Mouse (Mus musculus) hindbrain, embryonic 13.5 days (tissue): ENCODE data around the gene Lpcat2. TPM values are rescaled to one million over a fixed set of nuclear protein-coding genes. Genes with fewer than 3 reads are reported as not detected.

Experiments
- ATAC-seq: fragments of 200-750 bp; cut with Nextera tagmentation; 2 replicates; pipeline ENCODE4 v1.8.0; 2017; ENCODE audit warnings: moderate TSS enrichment; ENCODE audit not compliant: low FRiP score
- H3K27ac ChIP-seq: fragments of 300-500 bp; sonication (generic); 2 replicates; pipeline ENCODE4 v1.5.1; 2015; ENCODE audit warnings: inconsistent platforms, mild to moderate bottlenecking, moderate library complexity
- H3K27me3 ChIP-seq: fragments of 300-500 bp; sonication (generic); 2 replicates; pipeline ENCODE4 v1.6.1; 2015; ENCODE audit warnings: mild to moderate bottlenecking, inconsistent platforms
- H3K36me3 ChIP-seq: fragments of 300-500 bp; sonication (generic); 2 replicates; pipeline ENCODE4 v1.6.1; 2015; ENCODE audit warnings: mild to moderate bottlenecking, inconsistent platforms
- H3K4me1 ChIP-seq: fragments of 300-500 bp; sonication (generic); replicated peaks from 2 replicates; pipeline ENCODE4 v1.6.1; 2015; ENCODE audit warnings: inconsistent platforms
- H3K4me2 ChIP-seq: fragments of 300-500 bp; sonication (generic); 2 replicates; pipeline ENCODE4 v1.6.1; 2015; ENCODE audit warnings: inconsistent platforms, mild to moderate bottlenecking, moderate library complexity
- H3K4me3 ChIP-seq: fragments of 300-500 bp; sonication (generic); 2 replicates; pipeline ENCODE4 v1.5.1; 2015; ENCODE audit warnings: mild to moderate bottlenecking, inconsistent platforms
- H3K9ac ChIP-seq: fragments of 300-500 bp; sonication (generic); 2 replicates; pipeline ENCODE4 v1.6.1; 2015; ENCODE audit warnings: mild to moderate bottlenecking, inconsistent platforms
- H3K9me3 ChIP-seq: fragments of 300-500 bp; sonication (generic); 2 replicates; pipeline ENCODE4 v1.6.1; 2016; ENCODE audit warnings: inconsistent platforms
- WGBS: fragments of 180-500 bp; shearing (Covaris S2); methylation state at CpG from one replicate; pipeline ENCODE4 v1.1.7; 2015; 5-methylcytosine and 5-hydroxymethylcytosine counted together
- polyA plus RNA-seq: library from polyadenylated mRNA; unstranded; fragments of >200 nt; fragmentation: Nextera tagmentation; extraction: Ambion mirVana; gene quantifications from 2 replicates; pipeline ENCODE4 v1.2.1, GENCODE M21; 2015

Lpcat2 gene
- polyA plus RNA-seq, 1 experiment from 2014 or later: 11.3 TPM

DNA sequence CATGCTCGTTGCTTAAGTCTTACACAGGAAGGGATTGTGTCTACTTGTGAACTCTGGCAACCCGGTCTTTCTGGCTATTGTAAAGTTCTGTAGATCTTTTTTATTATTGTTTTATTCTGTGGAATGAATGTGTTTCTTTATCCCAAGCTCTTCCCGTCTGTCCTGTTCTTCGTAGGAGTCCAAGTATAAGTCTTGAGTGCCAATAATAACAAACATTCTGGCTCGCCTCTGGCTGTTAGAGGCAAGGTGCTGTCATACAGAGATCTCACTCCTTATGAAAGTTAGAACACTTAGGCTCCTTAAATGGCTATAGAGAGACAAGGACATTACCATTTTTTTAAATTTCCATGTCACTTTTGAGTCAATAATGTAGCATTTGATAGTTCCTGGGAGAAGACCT lies 41.5 kb downstream of the Lpcat2 start:
- peaks cover 3% of the 10 kb centered on the region; the same call in 1 of the 2 replicates for H3K4me1 ChIP-seq
- H3K9ac ChIP-seq: no peak overlapping the region
- no peaks in the 10 kb centered on the region for H3K9me3 ChIP-seq
- H3K27me3 ChIP-seq: no peaks in the 10 kb centered on the region
- H3K27ac ChIP-seq: no peak overlapping the region
- H3K4me3 ChIP-seq: no peak overlapping the region
- no peak overlapping the region for H3K4me2 ChIP-seq
- H3K36me3 ChIP-seq: 0 out of 2 replicates have a peak, but pooled peaks cover 2% of the 10 kb centered on the region
- no peak for ATAC-seq
- 80% methylated on average over 5 of the region's 5 CpGs for WGBS

- H3K27ac ChIP-seq: no peak overlapping the region
- H3K27me3 ChIP-seq: no peaks in the 10 kb centered on the region
- 0 out of 2 replicates have a peak, but pooled peaks cover 4% of the 10 kb centered on the region for H3K36me3 ChIP-seq
- no peak for ATAC-seq
- 76% methylated on average over 4 of the region's 4 CpGs for whole genome bisulfite sequencing
- H3K4me3 ChIP-seq: no peak overlapping the region
- H3K9ac ChIP-seq: no peak overlapping the region
- H3K4me2 ChIP-seq: no peak overlapping the region
- H3K9me3 ChIP-seq: no peaks in the 10 kb centered on the region
- H3K4me1 ChIP-seq: peaks cover 3% of the 10 kb centered on the region; the same call in 1 of the 2 replicates
Measured at GRCm38 (mm10) chr8:92897794-92898193, 42.7 kb downstream of the Lpcat2 start.

GRCm38 (mm10) chr8:92899590-92899989 lies 44.5 kb downstream of the Lpcat2 start:
- ATAC-seq: no peak
- Histone ChIP-seq H3K36me3 (0 out of 2 replicates have a peak, but pooled peaks cover 4% of the 10 kb centered on the region), H3K27ac (no peak overlapping the region), H3K4me2 (no peak overlapping the region), H3K27me3 (no peaks in the 10 kb centered on the region), H3K4me1 (peaks cover 7% of the 10 kb centered on the region; the same call in 1 of the 2 replicates), H3K9me3 (no peaks in the 10 kb centered on the region), H3K4me3 (no peak overlapping the region), H3K9ac (no peak overlapping the region)
- 72% methylated on average over 9 of the region's 9 CpGs for WGBS

- H3K36me3 ChIP-seq: 0 out of 2 replicates have a peak, but pooled peaks cover 4% of the 10 kb centered on the region
- H3K9me3 ChIP-seq: no peaks in the 10 kb centered on the region
- 95% methylated on average over 5 of the region's 5 CpGs for WGBS
- no peak within 1 kb of the TSS for H3K27ac ChIP-seq
- no peak within 1 kb of the TSS for H3K9ac ChIP-seq
- ATAC-seq: no peak
- H3K4me3 ChIP-seq: no peak within 1 kb of the TSS
- 0 out of 2 replicates have a peak, but pooled peaks cover 4% of the 10 kb centered on the region for H3K4me1 ChIP-seq
- no peaks in the 10 kb centered on the region for H3K27me3 ChIP-seq
- no peak within 1 kb of the TSS for H3K4me2 ChIP-seq
Measured at GRCm38 (mm10) chr8:92901107-92901506, 46.0 kb downstream of the Lpcat2 start, which contains the start of gene Capns2. TSS of gene Capns2 (plus strand) at chr8:92901407.

DNA sequence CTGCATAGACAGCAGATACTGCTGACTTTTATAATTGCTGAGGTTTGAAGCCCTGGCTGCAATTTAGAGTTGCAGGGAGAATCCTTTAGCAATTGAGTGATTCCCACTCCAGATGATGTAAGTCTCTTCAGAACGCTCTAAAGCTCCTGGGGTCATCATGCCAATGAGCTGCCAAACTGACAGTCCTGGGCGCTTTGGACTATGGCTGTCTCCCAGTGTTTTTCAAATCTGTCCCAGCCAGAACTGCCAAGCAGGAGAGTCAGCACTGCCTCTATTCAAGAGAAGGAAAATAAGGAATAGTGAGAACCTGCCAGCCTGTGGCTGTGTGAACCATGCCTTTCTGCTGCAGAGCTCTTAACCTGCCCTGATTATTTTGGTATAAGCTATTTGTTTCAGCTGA lies 47.8 kb downstream of the Lpcat2 start:
- WGBS: 79% methylated on average over 2 of the region's 2 CpGs
- 0 out of 2 replicates have a peak, but pooled peaks cover 4% of the 10 kb centered on the region for H3K36me3 ChIP-seq
- no peak overlapping the region for H3K4me3 ChIP-seq
- H3K27ac ChIP-seq: no peak overlapping the region
- no peaks in the 10 kb centered on the region for H3K27me3 ChIP-seq
- no peak overlapping the region for H3K4me2 ChIP-seq
- 0 out of 2 replicates have a peak, but pooled peaks cover 4% of the 10 kb centered on the region for H3K4me1 ChIP-seq
- ATAC-seq: no peak
- H3K9ac ChIP-seq: no peak overlapping the region
- no peaks in the 10 kb centered on the region for H3K9me3 ChIP-seq

DNA sequence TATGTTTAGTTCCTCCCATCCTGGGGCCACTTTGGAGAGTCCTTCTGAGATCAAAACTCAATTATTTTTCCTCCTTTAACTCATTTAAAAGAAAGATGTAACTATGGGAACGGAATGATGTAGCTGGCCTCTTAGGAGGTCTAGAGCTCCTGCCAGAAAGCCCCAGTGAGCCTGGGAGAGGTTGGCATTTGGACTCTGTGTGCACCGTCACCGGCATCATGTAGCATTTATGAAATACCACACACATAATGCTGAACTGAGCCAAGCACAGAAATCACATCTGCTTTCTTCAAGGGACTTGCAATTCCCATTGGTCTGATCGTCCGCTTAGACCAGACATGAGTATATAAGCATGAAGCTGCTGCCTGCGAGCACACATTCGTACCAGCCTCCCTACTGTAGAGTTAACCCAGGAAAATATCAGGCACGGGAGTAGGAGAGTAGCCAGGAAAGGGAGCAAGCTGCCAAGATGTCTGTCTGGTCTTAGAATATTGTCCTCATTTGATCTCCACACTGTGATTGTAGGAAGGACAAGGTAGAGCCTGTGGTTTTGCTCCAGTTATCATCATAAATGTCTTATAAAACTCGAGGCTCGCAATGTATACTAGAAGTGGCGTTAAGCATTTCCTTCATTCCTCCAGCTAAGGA lies 48.5 kb downstream of the Lpcat2 start:
- Histone ChIP-seq H3K4me1 (0 out of 2 replicates have a peak, but pooled peaks cover 4% of the 10 kb centered on the region), H3K4me3 (no peak overlapping the region), H3K36me3 (0 out of 2 replicates have a peak, but pooled peaks cover 4% of the 10 kb centered on the region), H3K9me3 (no peaks in the 10 kb centered on the region), H3K9ac (no peak overlapping the region), H3K27me3 (no peaks in the 10 kb centered on the region), H3K4me2 (no peak overlapping the region), H3K27ac (no peak overlapping the region)
- no peak for ATAC-seq
- WGBS: 86% methylated on average over 11 of the region's 11 CpGs

- Histone ChIP-seq H3K27ac (no peak overlapping the region), H3K4me2 (no peak overlapping the region), H3K4me3 (no peak overlapping the region), H3K36me3 (0 out of 2 replicates have a peak, but pooled peaks cover 9% of the 10 kb centered on the region), H3K27me3 (no peaks in the 10 kb centered on the region), H3K4me1 (0 out of 2 replicates have a peak, but pooled peaks cover 4% of the 10 kb centered on the region), H3K9ac (no peak overlapping the region), H3K9me3 (no peaks in the 10 kb centered on the region)
- WGBS: 96% methylated on average over 9 of the region's 9 CpGs
- no peak for ATAC-seq
Measured at GRCm38 (mm10) chr8:92906553-92906952, 51.4 kb downstream of the Lpcat2 start.

DNA sequence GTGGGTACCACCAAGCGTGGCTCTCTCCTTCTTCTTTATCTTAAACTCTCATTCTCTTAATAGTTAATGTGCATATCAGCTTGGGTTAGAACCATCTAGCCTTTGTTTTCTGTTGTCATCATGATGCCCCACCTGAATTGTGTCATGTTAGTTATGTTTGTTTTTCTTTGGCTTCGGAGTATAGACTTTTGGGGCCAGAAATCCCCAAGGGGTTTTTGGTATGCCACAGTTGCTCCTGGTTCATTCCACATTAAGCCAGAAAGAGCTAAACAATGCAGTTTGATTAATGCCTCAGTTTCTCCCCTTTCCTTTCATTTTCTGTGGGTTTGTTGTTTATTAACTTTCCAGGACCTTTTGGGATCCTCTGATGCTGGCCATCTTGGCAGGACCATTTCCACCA lies 53.3 kb downstream of the Lpcat2 start:
- no peak overlapping the region for H3K27ac ChIP-seq
- H3K4me1 ChIP-seq: 0 out of 2 replicates have a peak, but pooled peaks cover 1% of the 10 kb centered on the region
- ATAC-seq: no peak
- no peaks in the 10 kb centered on the region for H3K27me3 ChIP-seq
- H3K4me3 ChIP-seq: no peak overlapping the region
- 85% methylated on average over 2 of the region's 2 CpGs for WGBS
- H3K36me3 ChIP-seq: 0 out of 2 replicates have a peak, but pooled peaks cover 6% of the 10 kb centered on the region
- H3K4me2 ChIP-seq: no peak overlapping the region
- H3K9me3 ChIP-seq: no peaks in the 10 kb centered on the region
- no peak overlapping the region for H3K9ac ChIP-seq

DNA sequence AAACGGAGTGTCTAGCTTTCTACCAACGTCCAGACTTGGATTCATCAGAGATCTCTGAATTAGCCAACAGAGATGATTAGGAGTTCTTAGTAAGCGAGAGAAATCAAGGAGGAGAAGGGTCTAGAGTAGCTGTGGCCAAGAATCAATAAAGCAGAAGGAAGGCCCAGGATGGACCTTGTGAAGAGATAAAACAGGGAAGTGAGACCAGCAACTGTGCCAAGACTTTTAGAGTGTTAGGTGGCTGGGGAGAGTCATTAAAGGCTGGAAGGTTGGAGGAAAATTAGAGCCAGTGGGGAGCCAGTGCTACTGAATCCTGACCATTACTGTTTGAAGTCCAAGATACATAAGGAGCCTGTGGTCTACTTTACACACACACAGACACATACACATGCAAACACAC lies 56.3 kb downstream of the Lpcat2 start:
- H3K9me3 ChIP-seq: no peaks in the 10 kb centered on the region
- H3K27me3 ChIP-seq: no peaks in the 10 kb centered on the region
- no peak overlapping the region for H3K4me3 ChIP-seq
- no peak overlapping the region for H3K4me2 ChIP-seq
- WGBS: 90% methylated on average over 3 of the region's 3 CpGs
- no peak overlapping the region for H3K27ac ChIP-seq
- no peak overlapping the region for H3K9ac ChIP-seq
- peaks cover 8% of the 10 kb centered on the region; the same call in 1 of the 2 replicates for H3K36me3 ChIP-seq
- no peak for ATAC-seq
- H3K4me1 ChIP-seq: no peaks in the 10 kb centered on the region

GRCm38 (mm10) chr8:92913396-92913795 lies 58.3 kb downstream of the Lpcat2 start:
- Histone ChIP-seq H3K4me1 (no peaks in the 10 kb centered on the region), H3K36me3 (peaks cover 8% of the 10 kb centered on the region; the same call in 1 of the 2 replicates), H3K9me3 (no peaks in the 10 kb centered on the region), H3K9ac (no peak overlapping the region), H3K27me3 (no peaks in the 10 kb centered on the region), H3K4me2 (no peak overlapping the region), H3K27ac (no peak overlapping the region), H3K4me3 (no peak overlapping the region)
- no peak for ATAC-seq
- WGBS: 88% methylated on average over 7 of the region's 7 CpGs

- Histone ChIP-seq H3K27ac (no peak overlapping the region), H3K27me3 (no peaks in the 10 kb centered on the region), H3K9me3 (no peaks in the 10 kb centered on the region), H3K4me3 (no peak overlapping the region), H3K36me3 (peaks cover 3% of the 10 kb centered on the region; the same call in 1 of the 2 replicates), H3K4me1 (no peaks in the 10 kb centered on the region), H3K4me2 (no peak overlapping the region), H3K9ac (no peak overlapping the region)
- WGBS: 90% methylated on average over 3 of the region's 3 CpGs
- no peak for ATAC-seq
Measured at GRCm38 (mm10) chr8:92916082-92916481, 60.9 kb downstream of the Lpcat2 start.

DNA sequence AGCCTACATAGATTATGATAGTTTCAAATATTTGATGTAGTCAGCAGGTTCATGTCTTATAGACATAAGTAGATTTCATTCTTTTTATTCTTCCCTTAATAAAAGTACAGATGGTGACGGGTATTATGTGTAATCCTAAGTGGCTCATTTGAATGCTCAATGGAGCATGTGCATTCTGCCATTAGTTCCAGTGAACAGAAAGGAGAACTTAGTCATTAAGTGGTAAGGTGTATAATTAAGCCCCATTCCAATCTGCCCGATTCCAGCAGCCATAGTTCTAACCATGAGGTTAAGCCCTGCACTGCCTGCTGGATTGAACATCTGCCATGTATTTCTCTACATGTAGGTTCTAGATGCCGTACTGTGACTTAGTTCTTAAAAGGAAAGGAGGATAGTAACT lies 66.6 kb downstream of the Lpcat2 start:
- H3K27ac ChIP-seq: no peak overlapping the region
- no peak overlapping the region for H3K4me2 ChIP-seq
- no peaks in the 10 kb centered on the region for H3K4me1 ChIP-seq
- WGBS: 64% methylated on average over 3 of the region's 3 CpGs
- no peaks in the 10 kb centered on the region for H3K36me3 ChIP-seq
- ATAC-seq: no peak
- H3K9me3 ChIP-seq: 0 out of 2 replicates have a peak, but pooled peaks cover 3% of the 10 kb centered on the region
- H3K27me3 ChIP-seq: no peaks in the 10 kb centered on the region
- no peak overlapping the region for H3K4me3 ChIP-seq
- H3K9ac ChIP-seq: no peak overlapping the region

GRCm38 (mm10) chr8:92928986-92929385 lies 73.8 kb downstream of the Lpcat2 start:
- H3K36me3 ChIP-seq: no peaks in the 10 kb centered on the region
- 78% methylated on average over 4 of the region's 4 CpGs for WGBS
- H3K4me2 ChIP-seq: no peak overlapping the region
- H3K9me3 ChIP-seq: 0 out of 2 replicates have a peak, but pooled peaks cover 13% of the 10 kb centered on the region
- no peak overlapping the region for H3K4me3 ChIP-seq
- H3K4me1 ChIP-seq: no peaks in the 10 kb centered on the region
- no peak for ATAC-seq
- no peak overlapping the region for H3K9ac ChIP-seq
- H3K27me3 ChIP-seq: no peaks in the 10 kb centered on the region
- H3K27ac ChIP-seq: no peak overlapping the region
